Mouse (Mus musculus) liver, embryonic 14.5 days (tissue): ENCODE results near the gene Hpcal1. TPM values are rescaled to one million over a fixed set of nuclear protein-coding genes. Genes with fewer than 3 reads are reported as not detected.

ENCODE experiments used
- ATAC-seq: fragments of 200-750 bp; cut with Nextera tagmentation; 2 replicates; pipeline ENCODE4 v1.8.0; 2017; ENCODE audit warnings: moderate number of reproducible peaks, mild to moderate bottlenecking, moderate library complexity; ENCODE audit not compliant: insufficient read depth
- DNase-seq, 3 experiments: peaks; one replicate each; pipeline ENCODE4 v3.0.0-alpha.2; 2012 to 2013; ENCODE audit warnings: low read depth in 3 of 3, low spot score in 3 of 3
- H3K27ac ChIP-seq: fragments of 300-500 bp; sonication (generic); 2 replicates; pipeline ENCODE4 v1.5.1; 2014; ENCODE audit warnings: moderate library complexity, mild to moderate bottlenecking, control low read depth, inconsistent platforms
- H3K27me3 ChIP-seq: fragments of 300-500 bp; sonication (generic); 2 replicates; pipeline ENCODE4 v1.6.1; 2014; ENCODE audit warnings: mild to moderate bottlenecking, low read length, moderate library complexity; ENCODE audit not compliant: control insufficient read depth, insufficient read depth
- H3K36me3 ChIP-seq: fragments of 300-500 bp; sonication (generic); replicated peaks from 2 replicates; pipeline ENCODE4 v1.6.1; 2014; ENCODE audit warnings: low read depth; ENCODE audit not compliant: control insufficient read depth, insufficient read depth
- H3K4me1 ChIP-seq, 2 experiments: fragments of 200-500 bp in 1 of 2; fragments of 300-500 bp in 1 of 2; sonication (generic) in 1 of 2; replicated peaks; 2 replicates each; pipeline ENCODE4 v1.6.1; 2012 to 2014; ENCODE audit warnings: antibody characterized with exemption in 1 of 2, inconsistent platforms in 1 of 2, low read length in 1 of 2; ENCODE audit not compliant: control insufficient read depth in 2 of 2, insufficient read depth in 2 of 2
- H3K4me2 ChIP-seq: fragments of 300-500 bp; sonication (generic); 2 replicates; pipeline ENCODE4 v1.6.1; 2014; ENCODE audit warnings: low read depth, mild to moderate bottlenecking, control low read depth, moderate library complexity
- H3K4me3 ChIP-seq, 2 experiments: fragments of 200-500 bp in 1 of 2; fragments of 300-500 bp in 1 of 2; sonication (generic) in 1 of 2; 2 replicates each; pipeline ENCODE4 v1.5.1; 2012 to 2014; ENCODE audit warnings: low read depth in 2 of 2, low read length in 2 of 2, mild to moderate bottlenecking in 2 of 2, control low read depth in 1 of 2, inconsistent platforms in 1 of 2, moderate library complexity in 1 of 2; ENCODE audit not compliant: insufficient read depth in 1 of 2
- H3K9ac ChIP-seq: fragments of 300-500 bp; sonication (generic); replicated peaks from 2 replicates; pipeline ENCODE4 v1.6.1; 2014; ENCODE audit warnings: mild to moderate bottlenecking, control low read depth, moderate library complexity
- H3K9me3 ChIP-seq: fragments of 300-500 bp; sonication (generic); 2 replicates; pipeline ENCODE4 v1.6.1; 2016; ENCODE audit warnings: low read length, mixed read lengths; ENCODE audit not compliant: control insufficient read depth
- CTCF ChIP-seq: IDR thresholded peaks from 2 replicates; pipeline ENCODE4 v1.5.1; 2016; ENCODE audit warnings: antibody characterized with exemption, low read depth, control low read depth
- EP300 ChIP-seq: IDR thresholded peaks from 2 replicates; pipeline ENCODE4 v1.6.1; 2016; ENCODE audit warnings: antibody characterized with exemption, low read depth
- WGBS: fragments of 180-500 bp; shearing (Covaris S2); extraction: QIAGEN DNeasy Blood & Tissue Kit; methylation state at CpG from one replicate; pipeline ENCODE4 v1.1.7; 2014; ENCODE audit not compliant: insufficient replicate concordance; 5-methylcytosine and 5-hydroxymethylcytosine counted together
- polyA plus RNA-seq, 2 experiments: library from polyadenylated mRNA; depleted of rRNA in 1 of 2; stranded (reverse) in 1 of 2; unstranded in 1 of 2; fragments of >200 nt; fragmentation: Nextera tagmentation in 1 of 2; extraction: Ambion mirVana in 1 of 2; gene quantifications; 2 replicates each; pipeline versions ENCODE4 v1.2.1 to v1.2.3; 2012 to 2014

Hpcal1 gene
- polyA plus RNA-seq, 2 experiments: 13.6 to 16.6 TPM

GRCm38 (mm10) chr12:17736859-17737577, 46.4 kb downstream of the Hpcal1 start:
- H3K27me3 ChIP-seq: no peaks in the 10 kb centered on the region
- ATAC-seq (0 out of 2 replicates have a peak, but pooled peaks have one; percentile 14), DNase-seq (no peak)
- no peak overlapping the region for H3K9ac ChIP-seq
- H3K4me3 ChIP-seq: no peak overlapping the region
- peaks cover 3 to 44% of the 10 kb centered on the region in 2 experiments; a peak in 3 of 4 replicates for H3K4me1 ChIP-seq
- 53% methylated on average over 10 of the region's 10 CpGs for WGBS
- H3K4me2 ChIP-seq: no peak overlapping the region
- TF ChIP-seq CTCF (no peak), EP300 (no peak)
- no peaks in the 10 kb centered on the region for H3K36me3 ChIP-seq
- H3K27ac ChIP-seq: no peak overlapping the region
- no peaks in the 10 kb centered on the region for H3K9me3 ChIP-seq

DNA sequence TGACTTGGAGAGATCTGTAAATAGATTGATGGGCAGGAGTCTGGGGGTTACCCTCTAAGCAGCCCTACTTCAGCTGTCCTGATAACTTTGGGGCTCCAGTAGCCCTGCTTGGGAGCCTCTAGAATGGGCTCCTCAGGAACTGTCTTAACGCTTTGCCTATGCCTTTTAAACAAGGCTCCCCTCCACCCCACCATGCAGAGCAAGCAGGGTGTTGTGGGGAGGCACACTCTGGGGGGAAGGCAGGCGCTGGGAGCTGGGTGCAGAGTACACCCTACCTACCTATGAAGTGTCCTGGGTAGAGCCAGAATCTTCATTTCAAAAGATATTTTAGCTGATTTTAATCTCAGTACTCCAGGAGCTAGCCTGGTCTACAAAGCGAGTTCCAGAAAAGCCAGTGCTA, 47.2 kb downstream of the Hpcal1 start:
- no peak overlapping the region for H3K4me2 ChIP-seq
- 60% methylated on average over 3 of the region's 3 CpGs for WGBS
- H3K27me3 ChIP-seq: no peaks in the 10 kb centered on the region
- no peak overlapping the region for H3K9ac ChIP-seq
- ATAC-seq: no peak
- H3K27ac ChIP-seq: no peak overlapping the region
- TF ChIP-seq EP300 (no peak), CTCF (no peak)
- peaks cover 3 to 43% of the 10 kb centered on the region in 2 experiments; a peak in 3 of 4 replicates for H3K4me1 ChIP-seq
- H3K4me3 ChIP-seq: no peak overlapping the region
- no peaks in the 10 kb centered on the region for H3K36me3 ChIP-seq
- H3K9me3 ChIP-seq: no peaks in the 10 kb centered on the region
- no peak for DNase-seq

DNA sequence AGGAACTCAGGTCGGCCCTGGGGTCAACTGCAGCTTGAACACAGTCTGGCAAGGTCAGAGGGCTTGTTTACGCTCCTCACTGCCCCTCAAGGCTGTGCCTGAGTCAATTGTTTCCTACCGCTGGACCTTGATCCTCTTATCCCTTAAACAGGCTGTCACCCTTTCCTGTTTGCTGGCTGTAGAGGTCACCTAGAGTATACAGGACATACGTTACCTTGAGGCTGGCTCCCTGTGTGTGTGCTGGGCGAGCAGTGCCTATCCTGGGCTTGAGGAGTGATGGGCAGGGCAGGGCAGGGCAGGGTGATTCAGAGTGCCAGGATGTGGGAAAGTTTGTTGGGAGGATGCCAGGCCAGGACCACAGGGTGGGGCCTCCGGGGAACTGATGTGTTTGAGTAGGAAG, 47.8 kb downstream of the Hpcal1 start:
- ATAC-seq: peak; percentile 61
- H3K9ac ChIP-seq: no peak overlapping the region
- peak in 2 of 3 experiments; percentile 14 to 28 for DNase-seq
- H3K4me2 ChIP-seq: no peak overlapping the region; the same call in 1 of the 2 replicates
- H3K36me3 ChIP-seq: no peaks in the 10 kb centered on the region
- H3K9me3 ChIP-seq: no peaks in the 10 kb centered on the region
- H3K4me3 ChIP-seq: no peak overlapping the region
- H3K27ac ChIP-seq: no peak overlapping the region
- no peaks in the 10 kb centered on the region for H3K27me3 ChIP-seq
- TF ChIP-seq CTCF: no peak
- TF ChIP-seq EP300: no peak
- peaks cover 3 to 37% of the 10 kb centered on the region in 2 experiments; a peak in 3 of 4 replicates for H3K4me1 ChIP-seq
- WGBS: 55% methylated on average over 6 of the region's 6 CpGs

DNA sequence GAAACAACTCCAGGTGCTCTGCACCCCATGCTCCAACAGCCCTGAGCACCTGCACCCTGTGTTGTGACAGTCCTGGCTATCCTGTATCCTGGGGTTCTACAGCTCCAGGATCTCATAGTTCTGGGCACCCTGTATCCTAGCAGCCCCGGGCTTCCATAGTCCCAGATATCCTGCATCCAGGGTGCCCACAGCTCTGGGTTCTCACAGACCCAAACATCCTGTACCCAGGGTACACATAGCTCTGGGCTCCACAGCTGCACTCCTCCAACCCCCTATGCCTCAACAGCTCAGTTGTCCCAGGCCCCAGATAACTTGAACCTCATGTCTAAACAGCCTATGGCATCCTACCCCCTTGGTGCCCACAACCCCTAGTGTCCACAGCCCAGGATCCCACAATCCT, 49.6 kb downstream of the Hpcal1 start:
- no peaks in the 10 kb centered on the region for H3K36me3 ChIP-seq
- 65% methylated on average over 1 of the region's 1 CpGs for WGBS

GRCm38 (mm10) chr12:17741637-17742364, 51.1 kb downstream of the Hpcal1 start:
- Histone ChIP-seq H3K4me1 (peaks cover 3 to 24% of the 10 kb centered on the region in 2 experiments; a peak in 3 of 4 replicates), H3K36me3 (no peaks in the 10 kb centered on the region), H3K9me3 (no peaks in the 10 kb centered on the region), H3K4me3 (no peak overlapping the region), H3K9ac (no peak overlapping the region), H3K27ac (no peak overlapping the region), H3K4me2 (no peak overlapping the region), H3K27me3 (no peaks in the 10 kb centered on the region)
- DNase-seq: no peak
- ATAC-seq: no peak
- TF ChIP-seq EP300: no peak
- TF ChIP-seq CTCF: no peak
- WGBS: 61% methylated on average over 17 of the region's 17 CpGs

More for the DNA sequence above, 49.6 kb downstream of the Hpcal1 start:
- no peaks in the 10 kb centered on the region for H3K27me3 ChIP-seq
- DNase-seq (no peak), ATAC-seq (no peak)
- peaks cover 3 to 29% of the 10 kb centered on the region in 2 experiments; a peak in 3 of 4 replicates for H3K4me1 ChIP-seq
- no peak overlapping the region for H3K4me2 ChIP-seq
- H3K4me3 ChIP-seq: no peak overlapping the region
- H3K9ac ChIP-seq: no peak overlapping the region
- TF ChIP-seq EP300 (no peak), CTCF (no peak)
- no peak overlapping the region for H3K27ac ChIP-seq
- H3K9me3 ChIP-seq: no peaks in the 10 kb centered on the region
